Mouse (Mus musculus) liver, embryonic 14.5 days (tissue): ENCODE measurements at regions not wholly inside any gene's neighbourhood (a gene's known extent, or its start where the extent isn't known, plus 50 kb on each side); places are given as distances from the start of the nearest gene placed in this dataset.

Experiments used
- CTCF ChIP-seq: IDR thresholded peaks from 2 replicates; pipeline ENCODE4 v1.5.1; 2016; ENCODE audit warnings: antibody characterized with exemption, low read depth, control low read depth
- EP300 ChIP-seq: IDR thresholded peaks from 2 replicates; pipeline ENCODE4 v1.6.1; 2016; ENCODE audit warnings: antibody characterized with exemption, low read depth

DNA sequence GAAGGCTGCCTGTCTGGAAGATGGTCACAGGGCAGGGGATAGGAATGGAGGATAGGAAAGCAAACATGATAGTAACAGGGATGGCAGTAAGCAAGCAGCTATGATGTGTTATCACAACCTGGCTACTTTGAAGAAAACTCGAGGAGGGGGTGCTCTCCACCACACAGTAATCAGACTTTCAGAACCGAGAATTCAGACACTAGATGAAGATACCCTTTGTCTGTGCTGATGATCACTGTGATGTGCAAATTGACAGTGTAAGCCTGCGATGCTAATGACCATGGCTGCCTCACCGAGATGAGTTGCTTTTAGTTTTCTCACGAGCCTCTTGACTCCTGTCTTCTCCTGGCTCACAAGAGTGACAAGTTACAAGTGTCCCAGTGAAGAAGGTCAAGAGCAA lies 315.4 kb downstream of the Icos start:
- no peak for TF ChIP-seq EP300
- TF ChIP-seq CTCF = no peak
